Mouse (Mus musculus) midbrain, embryonic 11.5 days (tissue): ENCODE data around the gene Dnal1. TPM values are rescaled to one million over a fixed set of nuclear protein-coding genes. Genes with fewer than 3 reads are reported as not detected.

Experiments used
- ATAC-seq: fragments of 200-750 bp; cut with Nextera tagmentation; 2 replicates; pipeline ENCODE4 v1.8.0; 2017; ENCODE audit warnings: moderate TSS enrichment, moderate library complexity; ENCODE audit not compliant: low FRiP score
- DNase-seq: peaks from one replicate; pipeline ENCODE4 v3.0.0; 2015; ENCODE audit warnings: low spot score; ENCODE audit errors: missing footprints
- H3K27ac ChIP-seq: fragments of 300-500 bp; sonication (generic); 2 replicates; pipeline ENCODE4 v1.5.1; 2014; ENCODE audit warnings: low read depth, low read length
- H3K27me3 ChIP-seq: fragments of 300-500 bp; sonication (generic); 2 replicates; pipeline ENCODE4 v1.6.1; 2014; ENCODE audit warnings: mild to moderate bottlenecking, low read length, moderate library complexity, mixed read lengths; ENCODE audit not compliant: control insufficient read depth, insufficient read depth
- H3K36me3 ChIP-seq: fragments of 300-500 bp; sonication (generic); 2 replicates; pipeline ENCODE4 v1.6.1; 2014; ENCODE audit warnings: mild to moderate bottlenecking, low read length, moderate library complexity, mixed read lengths; ENCODE audit not compliant: control insufficient read depth, insufficient read depth
- H3K4me1 ChIP-seq: fragments of 300-500 bp; sonication (generic); 2 replicates; pipeline ENCODE4 v1.6.1; 2014; ENCODE audit warnings: low read length; ENCODE audit not compliant: control insufficient read depth, insufficient read depth
- H3K4me2 ChIP-seq: fragments of 300-500 bp; sonication (generic); 2 replicates; pipeline ENCODE4 v1.6.1; 2014; ENCODE audit warnings: mild to moderate bottlenecking, moderate library complexity
- H3K4me3 ChIP-seq: fragments of 300-500 bp; sonication (generic); 2 replicates; pipeline ENCODE4 v1.5.1; 2014; ENCODE audit warnings: low read depth, low read length
- H3K9ac ChIP-seq: fragments of 300-500 bp; sonication (generic); 2 replicates; pipeline ENCODE4 v1.6.1; 2014; ENCODE audit warnings: low read length
- H3K9me3 ChIP-seq: fragments of 300-500 bp; sonication (generic); 2 replicates; pipeline ENCODE4 v1.6.1; 2016; ENCODE audit warnings: low read length; ENCODE audit not compliant: control insufficient read depth
- WGBS: fragments of 180-500 bp; shearing (Covaris S2); extraction: QIAGEN DNeasy Blood & Tissue Kit; methylation state at CpG from one replicate; pipeline ENCODE4 v1.1.7; 2014; 5-methylcytosine and 5-hydroxymethylcytosine counted together
- polyA plus RNA-seq: library from polyadenylated mRNA; unstranded; fragments of >200 nt; fragmentation: Nextera tagmentation; extraction: Ambion mirVana; gene quantifications from 2 replicates; pipeline ENCODE4 v1.2.1, GENCODE M21; 2014

The Dnal1 gene
- polyA plus RNA-seq, 1 experiment from 2014 or later, result 4.9 TPM

GRCm38 (mm10) chr12:84180701-84181435, 66.7 kb downstream of the Dnal1 start:
- H3K27me3 ChIP-seq, result no peaks in the 10 kb centered on the region
- no peaks in the 10 kb centered on the region for H3K36me3 ChIP-seq
- no peak overlapping the region for H3K4me3 ChIP-seq
- ATAC-seq, result no peak
- H3K4me2 ChIP-seq, result no peak overlapping the region
- no peak for DNase-seq
- no peak overlapping the region for H3K27ac ChIP-seq
- H3K9me3 ChIP-seq, result no peaks in the 10 kb centered on the region
- H3K4me1 ChIP-seq, result peaks cover 23% of the 10 kb centered on the region
- WGBS, result 80% methylated on average over 8 of the region's 8 CpGs
- H3K9ac ChIP-seq, result no peak overlapping the region; the same call in 1 of the 2 replicates

- no peaks in the 10 kb centered on the region for H3K27me3 ChIP-seq
- H3K4me1 ChIP-seq, result peaks cover 16% of the 10 kb centered on the region; the same call in 1 of the 2 replicates
- H3K9me3 ChIP-seq, result no peaks in the 10 kb centered on the region; the same call in 1 of the 2 replicates
- ATAC-seq (no peak), DNase-seq (no peak)
- H3K27ac ChIP-seq, result no peak overlapping the region
- H3K4me2 ChIP-seq, result no peak overlapping the region
- H3K9ac ChIP-seq, result no peak overlapping the region
- no peak overlapping the region for H3K4me3 ChIP-seq
- 80% methylated on average over 6 of the region's 6 CpGs for WGBS
- H3K36me3 ChIP-seq, result no peaks in the 10 kb centered on the region
These were observed 67.8 kb downstream of the Dnal1 start for GRCm38 (mm10) chr12:84181999-84182398.

GRCm38 (mm10) chr12:84184979-84185378, 70.8 kb downstream of the Dnal1 start:
- WGBS, result 90% methylated on average over 5 of the region's 5 CpGs
- Histone ChIP-seq H3K36me3 (no peaks in the 10 kb centered on the region), H3K9me3 (no peaks in the 10 kb centered on the region; the same call in 1 of the 2 replicates), H3K4me2 (no peak overlapping the region), H3K27ac (no peak overlapping the region), H3K27me3 (no peaks in the 10 kb centered on the region), H3K4me3 (no peak overlapping the region), H3K4me1 (peaks cover 8% of the 10 kb centered on the region; the same call in 1 of the 2 replicates), H3K9ac (no peak overlapping the region)
- DNase-seq (no peak), ATAC-seq (no peak)

- Histone ChIP-seq H3K27me3 (no peaks in the 10 kb centered on the region), H3K4me2 (no peak overlapping the region), H3K4me1 (peaks cover 11% of the 10 kb centered on the region; the same call in 1 of the 2 replicates), H3K36me3 (no peaks in the 10 kb centered on the region), H3K9ac (no peak overlapping the region), H3K4me3 (no peak overlapping the region), H3K9me3 (no peaks in the 10 kb centered on the region; the same call in 1 of the 2 replicates), H3K27ac (no peak overlapping the region)
- WGBS, result 74% methylated on average over 6 of the region's 6 CpGs
- ATAC-seq (no peak), DNase-seq (no peak)
These were observed 71.4 kb downstream of the Dnal1 start for GRCm38 (mm10) chr12:84185547-84185946.

GRCm38 (mm10) chr12:84186536-84186935, 72.4 kb downstream of the Dnal1 start:
- Histone ChIP-seq H3K4me1 (peaks cover 13% of the 10 kb centered on the region), H3K4me2 (no peak overlapping the region), H3K4me3 (no peak overlapping the region), H3K9me3 (no peaks in the 10 kb centered on the region; the same call in 1 of the 2 replicates), H3K9ac (no peak overlapping the region), H3K27ac (no peak overlapping the region), H3K27me3 (no peaks in the 10 kb centered on the region), H3K36me3 (no peaks in the 10 kb centered on the region)
- no peak for DNase-seq
- WGBS, result 71% methylated on average over 3 of the region's 3 CpGs
- ATAC-seq, result no peak

GRCm38 (mm10) chr12:84186950-84187349, 72.8 kb downstream of the Dnal1 start:
- no peak for DNase-seq
- Histone ChIP-seq H3K27ac (no peak overlapping the region), H3K36me3 (no peaks in the 10 kb centered on the region), H3K4me2 (no peak overlapping the region), H3K9me3 (no peaks in the 10 kb centered on the region; the same call in 1 of the 2 replicates), H3K4me1 (peaks cover 17% of the 10 kb centered on the region), H3K27me3 (no peaks in the 10 kb centered on the region), H3K4me3 (no peak overlapping the region), H3K9ac (no peak overlapping the region)
- WGBS, result 90% methylated on average over 5 of the region's 5 CpGs
- ATAC-seq, result no peak

GRCm38 (mm10) chr12:84187752-84188601, 73.8 kb downstream of the Dnal1 start:
- Histone ChIP-seq H3K27me3 (no peaks in the 10 kb centered on the region), H3K4me1 (peaks cover 24% of the 10 kb centered on the region), H3K9me3 (no peaks in the 10 kb centered on the region; the same call in 1 of the 2 replicates), H3K36me3 (no peaks in the 10 kb centered on the region), H3K9ac (no peak overlapping the region), H3K4me2 (no peak overlapping the region), H3K4me3 (no peak overlapping the region), H3K27ac (no peak overlapping the region)
- DNase-seq (no peak), ATAC-seq (no peak)
- WGBS, result 82% methylated on average over 15 of the region's 15 CpGs

- Histone ChIP-seq H3K4me2 (no peak overlapping the region), H3K27me3 (no peaks in the 10 kb centered on the region), H3K27ac (no peak overlapping the region), H3K4me1 (peaks cover 24% of the 10 kb centered on the region), H3K9ac (no peak overlapping the region), H3K4me3 (no peak overlapping the region), H3K9me3 (no peaks in the 10 kb centered on the region; the same call in 1 of the 2 replicates), H3K36me3 (no peaks in the 10 kb centered on the region)
- no peak for DNase-seq
- 66% methylated on average over 14 of the region's 14 CpGs for WGBS
- ATAC-seq, result no peak
These were observed 74.8 kb downstream of the Dnal1 start for GRCm38 (mm10) chr12:84188881-84189444.
